Mouse (Mus musculus): ENCODE data around the gene Ptprq. TPM values are rescaled to one million over a fixed set of nuclear protein-coding genes. Genes with fewer than 3 reads are reported as not detected.

The Ptprq gene
- polyA plus RNA-seq, 1 experiment from 2014 or later: 0.29 TPM

- 71% methylated on average over 7 of the region's 7 CpGs for whole genome bisulfite sequencing
- Histone ChIP-seq H3K4me3 (no peak overlapping the region), H3K9me3 (no peaks in the 10 kb centered on the region), H3K4me2 (no peak overlapping the region), H3K4me1 (no peaks in the 10 kb centered on the region), H3K36me3 (no peaks in the 10 kb centered on the region), H3K9ac (no peak overlapping the region), H3K27ac (no peak overlapping the region), H3K27me3 (no peaks in the 10 kb centered on the region)
- no peak for ATAC-seq (ENCODE audit: borderline replicate concordance, extremely low read depth, low FRiP score, low TSS enrichment)
These were observed 205.1 kb downstream of the Ptprq start for GRCm38 (mm10) chr10:107514735-107515134.

GRCm38 (mm10) chr10:107506397-107506796 lies 213.5 kb downstream of the Ptprq start:
- H3K27me3 ChIP-seq: no peaks in the 10 kb centered on the region
- no peak for ATAC-seq (ENCODE audit: borderline replicate concordance, extremely low read depth, low FRiP score, low TSS enrichment)
- no peak overlapping the region for H3K4me2 ChIP-seq
- H3K4me3 ChIP-seq: no peak overlapping the region
- no peaks in the 10 kb centered on the region for H3K9me3 ChIP-seq
- no peaks in the 10 kb centered on the region for H3K36me3 ChIP-seq
- no peak overlapping the region for H3K9ac ChIP-seq
- H3K27ac ChIP-seq: no peak overlapping the region
- H3K4me1 ChIP-seq: no peaks in the 10 kb centered on the region
- WGBS: 72% methylated on average over 2 of the region's 2 CpGs

GRCm38 (mm10) chr10:107503430-107503829 lies 216.4 kb downstream of the Ptprq start:
- H3K27ac ChIP-seq: no peak overlapping the region
- H3K9ac ChIP-seq: no peak overlapping the region
- H3K4me2 ChIP-seq: no peak overlapping the region
- H3K4me3 ChIP-seq: no peak overlapping the region
- no peaks in the 10 kb centered on the region for H3K36me3 ChIP-seq
- no peaks in the 10 kb centered on the region for H3K9me3 ChIP-seq
- no peak for ATAC-seq (ENCODE audit: borderline replicate concordance, extremely low read depth, low FRiP score, low TSS enrichment)
- H3K27me3 ChIP-seq: no peaks in the 10 kb centered on the region
- WGBS: 33% methylated on average over 4 of the region's 4 CpGs
- no peaks in the 10 kb centered on the region for H3K4me1 ChIP-seq

- no peak for ATAC-seq (ENCODE audit: borderline replicate concordance, extremely low read depth, low FRiP score, low TSS enrichment)
- no peak overlapping the region for H3K27ac ChIP-seq
- H3K4me1 ChIP-seq: no peaks in the 10 kb centered on the region
- H3K9ac ChIP-seq: no peak overlapping the region
- H3K9me3 ChIP-seq: no peaks in the 10 kb centered on the region
- WGBS: 81% methylated on average over 7 of the region's 7 CpGs
- H3K36me3 ChIP-seq: no peaks in the 10 kb centered on the region
- H3K4me3 ChIP-seq: no peak overlapping the region
- no peak overlapping the region for H3K4me2 ChIP-seq
- H3K27me3 ChIP-seq: no peaks in the 10 kb centered on the region
These were observed 217.7 kb downstream of the Ptprq start for GRCm38 (mm10) chr10:107502193-107502592.

- Histone ChIP-seq H3K9ac (no peak overlapping the region), H3K9me3 (no peaks in the 10 kb centered on the region), H3K27me3 (no peaks in the 10 kb centered on the region), H3K27ac (no peak overlapping the region), H3K4me2 (no peak overlapping the region), H3K4me1 (no peaks in the 10 kb centered on the region), H3K36me3 (no peaks in the 10 kb centered on the region), H3K4me3 (no peak overlapping the region)
- ATAC-seq (ENCODE audit: borderline replicate concordance, extremely low read depth, low FRiP score, low TSS enrichment): no peak
- 60% methylated on average over 7 of the region's 7 CpGs for WGBS
These were observed 220.2 kb downstream of the Ptprq start for GRCm38 (mm10) chr10:107499656-107500055.

GRCm38 (mm10) chr10:107496402-107496801 lies 223.4 kb downstream of the Ptprq start:
- Histone ChIP-seq H3K27me3 (no peaks in the 10 kb centered on the region; the same call in 1 of the 2 replicates), H3K4me2 (no peak overlapping the region), H3K27ac (no peak overlapping the region), H3K9me3 (no peaks in the 10 kb centered on the region), H3K36me3 (no peaks in the 10 kb centered on the region), H3K4me1 (no peaks in the 10 kb centered on the region), H3K4me3 (no peak overlapping the region), H3K9ac (no peak overlapping the region)
- 78% methylated on average over 1 of the region's 1 CpGs for WGBS
- no peak for ATAC-seq (ENCODE audit: borderline replicate concordance, extremely low read depth, low FRiP score, low TSS enrichment)

- WGBS: 89% methylated on average over 6 of the region's 6 CpGs
- Histone ChIP-seq H3K9ac (no peak within 1 kb of the TSS), H3K9me3 (no peaks in the 10 kb centered on the region), H3K4me1 (no peaks in the 10 kb centered on the region), H3K27me3 (no peaks in the 10 kb centered on the region; the same call in 1 of the 2 replicates), H3K27ac (no peak within 1 kb of the TSS), H3K4me2 (peak within 1 kb of the TSS; percentile 62), H3K36me3 (no peaks in the 10 kb centered on the region), H3K4me3 (peak within 1 kb of the TSS; percentile 32)
- no peak for ATAC-seq (ENCODE audit: borderline replicate concordance, extremely low read depth, low FRiP score, low TSS enrichment)
These were observed 225.3 kb downstream of the Ptprq start, which contains the start of gene Myf6 for GRCm38 (mm10) chr10:107494568-107494967. Myf6 (minus strand) TSS chr10:107494737.

GRCm38 (mm10) chr10:107493580-107494474 lies 226.0 kb downstream of the Ptprq start:
- no peaks in the 10 kb centered on the region for H3K36me3 ChIP-seq
- no peaks in the 10 kb centered on the region for H3K4me1 ChIP-seq
- 51% methylated on average over 20 of the region's 20 CpGs for whole genome bisulfite sequencing
- no peaks in the 10 kb centered on the region for H3K9me3 ChIP-seq
- ATAC-seq (ENCODE audit: borderline replicate concordance, extremely low read depth, low FRiP score, low TSS enrichment): peak; percentile 35; the same call in 1 of the 2 replicates
- no peak overlapping the region for H3K9ac ChIP-seq
- no peak overlapping the region for H3K27ac ChIP-seq
- H3K27me3 ChIP-seq: no peaks in the 10 kb centered on the region; the same call in 1 of the 2 replicates
- H3K4me3 ChIP-seq: peak overlapping the region; percentile 32
- H3K4me2 ChIP-seq: peak overlapping the region; percentile 62

GRCm38 (mm10) chr10:107492867-107493579 lies 226.8 kb downstream of the Ptprq start:
- no peaks in the 10 kb centered on the region for H3K36me3 ChIP-seq
- H3K4me1 ChIP-seq: no peaks in the 10 kb centered on the region
- H3K4me3 ChIP-seq: peak overlapping the region; percentile 32
- ATAC-seq (ENCODE audit: borderline replicate concordance, extremely low read depth, low FRiP score, low TSS enrichment): peak; percentile 49; the same call in 1 of the 2 replicates
- H3K9me3 ChIP-seq: no peaks in the 10 kb centered on the region
- WGBS: 23% methylated on average over 18 of the region's 18 CpGs
- H3K4me2 ChIP-seq: peak overlapping the region; percentile 62
- H3K27ac ChIP-seq: no peak overlapping the region
- no peaks in the 10 kb centered on the region; the same call in 1 of the 2 replicates for H3K27me3 ChIP-seq
- no peak overlapping the region for H3K9ac ChIP-seq

GRCm38 (mm10) chr10:107488654-107489315 lies 231.1 kb downstream of the Ptprq start:
- 36% methylated on average over 12 of the region's 12 CpGs for WGBS
- Histone ChIP-seq H3K36me3 (no peaks in the 10 kb centered on the region), H3K9ac (no peak overlapping the region), H3K9me3 (no peaks in the 10 kb centered on the region), H3K4me1 (no peaks in the 10 kb centered on the region), H3K4me2 (no peak overlapping the region), H3K4me3 (no peak overlapping the region), H3K27me3 (no peaks in the 10 kb centered on the region; the same call in 1 of the 2 replicates), H3K27ac (no peak overlapping the region)
- no peak for ATAC-seq (ENCODE audit: borderline replicate concordance, extremely low read depth, low FRiP score, low TSS enrichment)

- no peak; the same call in 1 of the 2 replicates for ATAC-seq (ENCODE audit: borderline replicate concordance, extremely low read depth, low FRiP score, low TSS enrichment)
- Histone ChIP-seq H3K27me3 (no peaks in the 10 kb centered on the region), H3K9me3 (no peaks in the 10 kb centered on the region), H3K36me3 (no peaks in the 10 kb centered on the region), H3K4me2 (no peak overlapping the region), H3K4me3 (no peak overlapping the region), H3K9ac (no peak overlapping the region), H3K4me1 (no peaks in the 10 kb centered on the region), H3K27ac (no peak overlapping the region)
- WGBS: 46% methylated on average over 12 of the region's 12 CpGs
These were observed 233.1 kb downstream of the Ptprq start for GRCm38 (mm10) chr10:107486770-107487169.
